Mouse (Mus musculus): ENCODE measurements around the gene Emc3. TPM values are rescaled to one million over a fixed set of nuclear protein-coding genes. Genes with fewer than 3 reads are reported as not detected.
A peak's percentile ranks its signal among the peaks of the same experiment; 100 is the strongest.

Emc3 gene
- polyA plus RNA-seq, 1 experiment from 2014 or later: 87.7 TPM

DNA sequence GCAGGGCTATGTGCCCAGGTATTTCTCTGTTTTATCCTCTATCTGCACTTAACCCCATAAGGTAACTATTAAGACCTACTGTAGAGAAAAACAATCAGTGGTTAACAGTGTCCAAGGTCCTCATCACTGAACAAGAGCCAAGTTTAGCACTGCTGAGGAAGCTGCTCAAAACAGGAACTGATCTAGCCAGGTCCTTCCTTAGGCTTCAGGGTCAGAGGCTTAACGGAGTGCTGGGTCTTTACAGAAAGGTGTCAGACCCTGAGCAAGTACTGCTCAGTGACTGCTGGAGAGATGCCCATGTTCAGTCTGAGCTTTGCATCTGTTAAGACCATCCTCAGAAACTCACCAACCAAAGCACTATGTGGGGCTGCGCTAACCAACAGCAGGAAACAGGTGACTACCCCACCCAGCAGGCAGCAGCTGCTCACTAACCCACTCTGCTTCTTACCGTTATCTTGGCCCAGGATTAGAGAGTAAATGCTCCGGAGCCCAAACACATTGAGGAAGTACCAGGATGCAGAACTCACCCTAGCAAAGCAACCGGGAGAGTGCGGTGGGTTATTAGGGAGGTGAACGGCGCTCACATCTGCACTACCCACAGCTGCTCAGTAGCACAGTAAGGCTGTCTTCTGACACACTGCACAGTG lies 13.9 kb downstream of the Emc3 start:
- Histone ChIP-seq H3K27me3 (no peaks in the 10 kb centered on the region), H3K4me2 (replicated peaks) (no peak overlapping the region), H3K36me3 (peaks cover 94% of the 10 kb centered on the region), H3K27ac (replicated peaks) (no peak overlapping the region), H3K4me3 (no peak overlapping the region), H3K4me1 (no peaks in the 10 kb centered on the region), H3K9me3 (no peaks in the 10 kb centered on the region), H3K9ac (replicated peaks) (no peak overlapping the region)
- no peak for ATAC-seq (ENCODE audit: low FRiP score, low read depth)
- WGBS: 94% methylated on average over 8 of the region's 8 CpGs

DNA sequence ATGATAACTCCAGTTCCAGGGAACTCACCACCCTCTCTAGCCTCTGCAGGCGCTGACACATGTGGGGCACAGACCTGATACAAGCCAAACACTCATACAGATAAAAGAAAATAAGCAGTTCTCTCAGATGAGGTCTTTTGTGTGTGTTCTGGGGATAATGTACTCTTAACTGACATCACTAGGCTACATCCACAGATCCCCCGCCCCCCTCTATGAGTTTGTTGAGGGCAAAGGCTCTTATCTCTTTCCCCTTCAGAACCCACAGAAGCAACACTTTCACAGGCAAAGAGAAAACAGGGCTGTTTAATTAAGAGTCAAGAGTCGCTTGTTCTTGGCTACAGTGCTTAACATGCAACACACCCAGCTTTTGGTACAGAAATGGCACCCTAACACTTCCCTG lies 16.9 kb downstream of the Emc3 start:
- peaks cover 66% of the 10 kb centered on the region for H3K36me3 ChIP-seq

DNA sequence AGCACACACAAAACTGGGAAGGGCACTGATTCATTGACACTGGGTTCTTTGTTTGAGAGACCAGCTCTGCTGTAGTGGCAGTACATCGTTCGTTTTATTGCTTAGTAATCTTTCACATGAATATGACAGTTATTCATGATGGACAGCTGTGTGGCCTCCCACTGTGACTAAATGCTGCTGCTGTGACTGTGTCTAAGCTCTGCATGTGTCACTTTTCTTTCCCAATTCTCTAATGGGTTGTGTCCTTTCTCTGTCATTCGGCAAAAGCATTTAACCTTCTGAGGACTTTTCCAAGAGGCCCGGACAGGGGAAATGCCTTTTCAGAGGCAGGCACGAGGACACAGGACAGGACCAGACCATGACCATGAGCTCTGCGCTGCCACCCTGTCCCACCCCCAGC lies 17.5 kb downstream of the Emc3 start:
- no peak for ATAC-seq (ENCODE audit: low FRiP score, low read depth)
- H3K9me3 ChIP-seq: no peaks in the 10 kb centered on the region
- no peak overlapping the region for H3K27ac ChIP-seq (replicated peaks)
- no peak overlapping the region for H3K4me3 ChIP-seq
- no peaks in the 10 kb centered on the region for H3K27me3 ChIP-seq
- WGBS: 94% methylated on average over 6 of the region's 6 CpGs
- peaks cover 59% of the 10 kb centered on the region for H3K36me3 ChIP-seq
- no peaks in the 10 kb centered on the region for H3K4me1 ChIP-seq
- H3K4me2 ChIP-seq (replicated peaks): no peak overlapping the region
- H3K9ac ChIP-seq (replicated peaks): no peak overlapping the region

More for the DNA sequence above, 16.9 kb downstream of the Emc3 start:
- H3K27me3 ChIP-seq: no peaks in the 10 kb centered on the region
- no peak for ATAC-seq (ENCODE audit: low FRiP score, low read depth)
- 96% methylated on average over 3 of the region's 3 CpGs for WGBS
- H3K4me3 ChIP-seq: no peak overlapping the region
- no peak overlapping the region for H3K9ac ChIP-seq (replicated peaks)
- H3K27ac ChIP-seq (replicated peaks): no peak overlapping the region
- no peaks in the 10 kb centered on the region for H3K4me1 ChIP-seq
- H3K4me2 ChIP-seq (replicated peaks): no peak overlapping the region
- no peaks in the 10 kb centered on the region for H3K9me3 ChIP-seq

DNA sequence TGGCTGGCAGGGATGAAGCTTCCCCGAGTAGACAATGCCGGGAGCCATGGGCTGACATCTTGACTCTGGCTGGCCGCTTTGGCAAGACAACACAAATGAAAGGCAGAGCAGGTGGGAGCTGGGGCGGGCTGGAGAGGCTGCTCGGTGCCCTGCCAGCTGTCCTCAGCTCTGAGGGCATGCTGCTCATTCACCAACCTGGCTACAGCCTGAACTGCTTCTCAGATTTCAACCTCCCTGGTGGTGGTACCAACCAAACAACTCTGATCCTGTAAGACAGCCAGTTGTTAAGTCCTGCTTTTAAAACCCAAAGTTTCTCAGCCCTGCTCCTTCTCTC lies 22.5 kb downstream of the Emc3 start:
- H3K9me3 ChIP-seq: no peaks in the 10 kb centered on the region
- no peak overlapping the region for H3K4me3 ChIP-seq
- H3K27ac ChIP-seq (replicated peaks): no peak overlapping the region
- peaks cover 9% of the 10 kb centered on the region; the same call in 1 of the 2 replicates for H3K36me3 ChIP-seq
- 48% methylated on average over 5 of the region's 5 CpGs for WGBS
- H3K9ac ChIP-seq (replicated peaks): no peak overlapping the region
- no peaks in the 10 kb centered on the region for H3K27me3 ChIP-seq
- no peak for ATAC-seq (ENCODE audit: low FRiP score, low read depth)
- no peak overlapping the region for H3K4me2 ChIP-seq (replicated peaks)
- peaks cover 5% of the 10 kb centered on the region; the same call in 1 of the 2 replicates for H3K4me1 ChIP-seq

GRCm38 (mm10) chr6:113508272-113508946 lies 23.0 kb downstream of the Emc3 start:
- Histone ChIP-seq H3K27me3 (no peaks in the 10 kb centered on the region), H3K4me2 (replicated peaks) (no peak overlapping the region), H3K4me3 (no peak overlapping the region), H3K4me1 (peaks cover 5% of the 10 kb centered on the region; the same call in 1 of the 2 replicates), H3K9ac (replicated peaks) (no peak overlapping the region), H3K9me3 (no peaks in the 10 kb centered on the region), H3K36me3 (0 out of 2 replicates have a peak, but pooled peaks cover 4% of the 10 kb centered on the region), H3K27ac (replicated peaks) (no peak overlapping the region)
- ATAC-seq (ENCODE audit: low FRiP score, low read depth): no peak
- WGBS: 69% methylated on average over 7 of the region's 7 CpGs

DNA sequence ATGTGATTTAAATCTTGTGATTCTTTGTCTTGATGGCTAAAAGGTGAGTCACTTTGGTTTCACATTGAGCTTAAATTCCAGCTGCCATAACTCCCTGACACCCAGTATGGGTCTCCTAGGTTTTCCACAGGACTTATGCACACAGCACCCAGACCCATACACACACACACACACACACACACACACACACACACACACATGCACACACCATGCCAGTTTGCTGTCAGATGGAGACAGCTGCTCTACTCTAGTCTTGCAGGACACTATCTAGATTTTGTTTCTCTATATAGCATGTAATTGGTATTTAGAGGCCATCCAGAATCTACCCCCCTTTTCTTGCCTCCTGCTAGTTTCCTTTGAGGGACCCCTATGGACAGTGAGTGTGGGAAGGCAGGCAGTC lies 24.3 kb downstream of the Emc3 start:
- no peak for ATAC-seq (ENCODE audit: low FRiP score, low read depth)
- H3K9ac ChIP-seq (replicated peaks): no peak overlapping the region

DNA sequence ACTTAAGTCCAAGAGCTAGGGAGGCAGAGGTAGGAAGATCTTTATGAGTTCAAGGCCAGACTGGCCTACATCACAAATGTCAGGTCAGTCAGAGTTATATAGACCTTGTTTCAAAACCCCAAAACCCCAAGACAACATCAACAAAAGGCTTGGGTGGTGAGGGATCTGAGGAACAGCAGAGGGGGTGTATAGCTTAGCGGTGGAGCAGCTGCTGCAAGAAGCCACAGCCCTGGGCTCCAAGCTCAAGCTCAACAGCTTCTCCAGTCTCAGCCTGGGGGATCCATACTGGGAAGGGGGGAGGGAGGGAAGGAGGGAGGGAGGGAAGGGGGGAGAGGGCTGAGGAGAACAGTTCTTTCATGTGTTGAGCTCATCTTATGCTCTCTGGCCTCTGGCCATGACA lies 25.8 kb downstream of the Emc3 start:
- ATAC-seq (ENCODE audit: low FRiP score, low read depth): no peak
- 81% methylated on average over 1 of the region's 1 CpGs for WGBS
- H3K36me3 ChIP-seq: no peaks in the 10 kb centered on the region
- no peak overlapping the region for H3K4me3 ChIP-seq
- no peak overlapping the region for H3K9ac ChIP-seq (replicated peaks)
- H3K27ac ChIP-seq (replicated peaks): no peak overlapping the region
- no peaks in the 10 kb centered on the region for H3K9me3 ChIP-seq
- peaks cover 17% of the 10 kb centered on the region for H3K4me1 ChIP-seq
- peaks cover 11% of the 10 kb centered on the region for H3K27me3 ChIP-seq
- H3K4me2 ChIP-seq (replicated peaks): no peak overlapping the region

More for the DNA sequence above, 24.3 kb downstream of the Emc3 start:
- Histone ChIP-seq H3K4me3 (no peak overlapping the region), H3K36me3 (no peaks in the 10 kb centered on the region), H3K27ac (replicated peaks) (no peak overlapping the region), H3K27me3 (no peaks in the 10 kb centered on the region), H3K4me2 (replicated peaks) (no peak overlapping the region), H3K9me3 (no peaks in the 10 kb centered on the region), H3K4me1 (peaks cover 5% of the 10 kb centered on the region; the same call in 1 of the 2 replicates)

DNA sequence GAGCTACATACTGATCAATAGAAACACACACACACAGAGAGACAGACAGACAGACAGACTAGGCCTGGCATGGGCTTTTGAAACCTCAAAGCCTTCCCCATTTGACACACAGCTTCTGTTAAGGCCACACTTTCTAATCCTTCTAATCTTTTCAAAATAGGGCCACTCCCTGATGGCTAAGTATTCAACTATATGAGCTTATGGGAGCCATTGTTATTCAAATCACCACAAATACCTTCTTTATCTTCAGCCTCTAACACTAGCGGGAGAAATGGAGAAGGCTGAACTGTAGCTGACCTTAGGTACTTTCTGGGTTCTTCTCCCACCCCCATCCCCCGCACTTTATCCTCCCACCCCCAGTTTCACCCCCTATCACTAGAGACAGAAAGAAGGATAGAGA lies 28.7 kb downstream of the Emc3 start:
- Histone ChIP-seq H3K4me3 (no peak overlapping the region), H3K36me3 (no peaks in the 10 kb centered on the region), H3K4me1 (peaks cover 12% of the 10 kb centered on the region), H3K4me2 (replicated peaks) (no peak overlapping the region), H3K9ac (replicated peaks) (no peak overlapping the region), H3K27me3 (peaks cover 21% of the 10 kb centered on the region), H3K9me3 (no peaks in the 10 kb centered on the region), H3K27ac (replicated peaks) (no peak overlapping the region)
- WGBS: 28% methylated on average over 2 of the region's 2 CpGs
- ATAC-seq (ENCODE audit: low FRiP score, low read depth): no peak

DNA sequence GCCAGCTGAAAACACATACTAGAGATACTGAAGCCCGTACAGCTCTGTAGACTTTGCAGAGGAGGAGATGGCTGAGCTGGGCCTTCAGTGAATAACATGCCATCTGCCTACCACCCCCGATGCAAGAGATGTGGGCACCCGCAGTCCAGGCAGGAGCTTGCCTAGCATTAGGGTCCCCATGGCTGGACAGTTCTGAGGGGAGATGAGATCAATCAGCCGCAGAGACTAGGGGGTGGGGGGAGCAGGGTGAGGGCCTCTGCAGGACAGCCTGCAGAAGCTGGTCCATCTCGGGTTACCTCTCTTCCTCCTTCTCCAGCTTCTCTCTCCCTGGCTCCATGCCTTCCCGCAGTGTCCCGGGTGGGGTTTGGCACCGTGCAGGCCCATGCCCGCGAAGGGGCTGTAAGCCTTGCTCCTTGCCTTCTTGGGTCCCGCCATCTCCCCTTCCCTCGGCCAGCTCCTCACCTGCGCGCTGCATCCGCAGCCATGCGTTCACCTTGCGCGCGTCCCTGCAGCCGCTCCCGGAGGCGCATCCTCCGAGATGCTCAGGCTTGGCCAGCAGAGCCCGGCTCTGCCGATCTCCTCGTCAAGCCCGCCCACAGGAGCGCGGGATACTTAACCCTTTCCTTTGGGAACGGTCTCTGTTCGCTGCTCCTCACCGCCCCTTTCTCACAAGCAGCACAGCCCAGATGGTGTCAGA lies 29.9 kb downstream of the Emc3 start, which contains the start of gene Prrt3:
Prrt3 (minus strand) TSS at position 544 of the 697 bp plus-strand sequence.
- H3K36me3 ChIP-seq: no peaks in the 10 kb centered on the region
- peak; percentile 66 for ATAC-seq (ENCODE audit: low FRiP score, low read depth)
- H3K4me1 ChIP-seq: peaks cover 12% of the 10 kb centered on the region
- H3K27me3 ChIP-seq: peaks cover 26% of the 10 kb centered on the region
- peak within 1 kb of the TSS; percentile 55 for H3K4me3 ChIP-seq
- H3K4me2 ChIP-seq (replicated peaks): peak within 1 kb of the TSS; percentile 74
- H3K9ac ChIP-seq (replicated peaks): peak within 1 kb of the TSS; percentile 60
- whole genome bisulfite sequencing: 3% methylated on average over 32 of the region's 32 CpGs
- 0 out of 2 replicates have a peak within 1 kb of the TSS, but pooled peaks have one; percentile 36 for H3K27ac ChIP-seq (replicated peaks)
- H3K9me3 ChIP-seq: no peaks in the 10 kb centered on the region

DNA sequence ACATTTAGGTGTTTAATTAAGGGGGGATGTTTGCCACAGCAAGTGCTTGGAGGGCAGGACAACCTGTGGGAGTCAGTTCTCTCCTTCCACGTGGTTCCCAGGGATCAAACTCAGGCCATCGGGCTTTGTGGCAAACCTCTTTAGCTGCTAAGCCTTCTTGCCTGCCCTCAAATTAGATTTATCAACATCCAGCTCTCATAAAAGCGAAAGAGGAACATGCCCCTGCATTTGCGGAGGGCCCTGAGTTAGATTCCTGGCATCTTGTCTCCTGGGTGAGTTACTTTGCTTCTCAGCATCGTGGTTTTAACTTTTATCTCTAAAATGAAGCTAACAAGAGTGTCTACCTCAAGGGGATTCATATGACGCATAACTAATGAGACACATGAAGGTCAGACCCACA lies 32.1 kb downstream of the Emc3 start:
- Histone ChIP-seq H3K27ac (replicated peaks) (no peak overlapping the region), H3K4me1 (peaks cover 23% of the 10 kb centered on the region), H3K36me3 (no peaks in the 10 kb centered on the region), H3K9me3 (no peaks in the 10 kb centered on the region), H3K4me3 (no peak overlapping the region), H3K27me3 (peaks cover 38% of the 10 kb centered on the region), H3K4me2 (replicated peaks) (no peak overlapping the region), H3K9ac (replicated peaks) (no peak overlapping the region)
- 82% methylated on average over 6 of the region's 6 CpGs for WGBS
- no peak for ATAC-seq (ENCODE audit: low FRiP score, low read depth)

DNA sequence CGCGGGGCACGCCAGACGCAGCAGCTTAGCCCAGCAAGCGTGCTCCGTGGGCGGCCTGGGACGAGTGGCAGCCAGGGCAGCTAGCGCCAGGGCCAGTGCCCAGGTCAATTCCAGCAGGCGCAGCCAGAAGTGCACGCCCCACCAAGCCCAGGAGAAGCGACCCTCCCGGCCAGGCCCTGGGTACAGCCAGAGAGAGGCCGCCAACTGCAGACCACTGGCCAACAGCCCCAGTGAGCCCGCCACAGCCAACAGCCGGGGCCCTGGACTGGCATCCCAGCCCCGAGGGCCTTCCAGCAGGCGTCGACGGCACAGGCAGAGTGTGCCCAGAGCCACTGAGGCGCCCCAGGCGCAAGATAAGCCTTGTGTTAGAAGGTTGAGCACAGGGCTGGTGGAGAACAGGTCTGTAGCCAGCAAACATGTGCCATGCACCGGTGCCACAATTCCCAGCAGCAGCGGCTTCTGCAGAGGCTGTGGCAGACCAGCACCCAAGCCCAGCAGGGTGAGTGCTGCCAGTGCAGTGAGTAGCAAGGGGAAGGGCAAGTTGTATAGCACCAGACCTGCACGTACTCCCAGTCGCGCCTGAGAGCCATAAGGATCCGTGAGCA lies 36.3 kb downstream of the Emc3 start:
- Histone ChIP-seq H3K36me3 (peaks cover 25% of the 10 kb centered on the region), H3K4me2 (replicated peaks) (peak overlapping the region; percentile 56), H3K27me3 (peaks cover 23% of the 10 kb centered on the region), H3K4me3 (peak overlapping the region; percentile 42), H3K9ac (replicated peaks) (no peak overlapping the region; the same call in 1 of the 2 replicates), H3K27ac (replicated peaks) (no peak overlapping the region), H3K9me3 (no peaks in the 10 kb centered on the region), H3K4me1 (peaks cover 12% of the 10 kb centered on the region; the same call in 1 of the 2 replicates)
- ATAC-seq (ENCODE audit: low FRiP score, low read depth): no peak; the same call in 1 of the 2 replicates
- WGBS: 51% methylated on average over 28 of the region's 28 CpGs
